Mouse (Mus musculus) lung, embryonic 15.5 days (tissue): ENCODE data around the gene Chrm3. TPM values are rescaled to one million over a fixed set of nuclear protein-coding genes. Genes with fewer than 3 reads are reported as not detected.

ENCODE experiments used
- ATAC-seq: fragments of 200-750 bp; cut with Nextera tagmentation; 2 replicates; pipeline ENCODE4 v1.8.0; 2017; ENCODE audit warnings: moderate number of reproducible peaks, borderline replicate concordance; ENCODE audit not compliant: low FRiP score, low TSS enrichment; ENCODE audit errors: extremely low read depth
- H3K27ac ChIP-seq: fragments of 300-500 bp; sonication (generic); 2 replicates; pipeline ENCODE4 v1.5.1; 2015; ENCODE audit warnings: moderate library complexity, mild to moderate bottlenecking, inconsistent platforms
- H3K27me3 ChIP-seq: fragments of 300-500 bp; sonication (generic); 2 replicates; pipeline ENCODE4 v1.6.1; 2015; ENCODE audit warnings: inconsistent platforms
- H3K36me3 ChIP-seq: fragments of 300-500 bp; sonication (generic); 2 replicates; pipeline ENCODE4 v1.6.1; 2015; ENCODE audit warnings: inconsistent platforms
- H3K4me1 ChIP-seq: fragments of 300-500 bp; sonication (generic); 2 replicates; pipeline ENCODE4 v1.6.1; 2015; ENCODE audit warnings: inconsistent platforms
- H3K4me2 ChIP-seq: fragments of 300-500 bp; sonication (generic); 2 replicates; pipeline ENCODE4 v1.6.1; 2015; ENCODE audit warnings: inconsistent platforms, mild to moderate bottlenecking, moderate library complexity
- H3K4me3 ChIP-seq: fragments of 300-500 bp; sonication (generic); 2 replicates; pipeline ENCODE4 v1.5.1; 2015; ENCODE audit warnings: mild to moderate bottlenecking, inconsistent platforms
- H3K9ac ChIP-seq: fragments of 300-500 bp; sonication (generic); 2 replicates; pipeline ENCODE4 v1.6.1; 2015; ENCODE audit warnings: inconsistent platforms
- H3K9me3 ChIP-seq: fragments of 300-500 bp; sonication (generic); 2 replicates; pipeline ENCODE4 v1.6.1; 2016; ENCODE audit warnings: inconsistent platforms
- WGBS: fragments of 180-500 bp; shearing (Covaris S2); methylation state at CpG from one replicate; pipeline ENCODE4 v1.1.7; 2015; 5-methylcytosine and 5-hydroxymethylcytosine counted together
- polyA plus RNA-seq: library from polyadenylated mRNA; unstranded; fragments of >200 nt; fragmentation: Nextera tagmentation; extraction: Ambion mirVana; gene quantifications from 2 replicates; pipeline ENCODE4 v1.2.1, GENCODE M21; 2015

The Chrm3 gene
- polyA plus RNA-seq, 1 experiment from 2014 or later = 0.55 TPM

GRCm38 (mm10) chr13:10019252-10019651 is 341.4 kb downstream of the Chrm3 start:
- ATAC-seq = 0 out of 2 replicates have a peak, but pooled peaks have one; percentile 27
- Histone ChIP-seq H3K4me3 (no peak overlapping the region), H3K27me3 (no peaks in the 10 kb centered on the region), H3K36me3 (no peaks in the 10 kb centered on the region), H3K4me1 (no peaks in the 10 kb centered on the region), H3K27ac (no peak overlapping the region), H3K4me2 (no peak overlapping the region), H3K9me3 (no peaks in the 10 kb centered on the region), H3K9ac (no peak overlapping the region)
- WGBS = 24% methylated on average over 1 of the region's 1 CpGs

DNA sequence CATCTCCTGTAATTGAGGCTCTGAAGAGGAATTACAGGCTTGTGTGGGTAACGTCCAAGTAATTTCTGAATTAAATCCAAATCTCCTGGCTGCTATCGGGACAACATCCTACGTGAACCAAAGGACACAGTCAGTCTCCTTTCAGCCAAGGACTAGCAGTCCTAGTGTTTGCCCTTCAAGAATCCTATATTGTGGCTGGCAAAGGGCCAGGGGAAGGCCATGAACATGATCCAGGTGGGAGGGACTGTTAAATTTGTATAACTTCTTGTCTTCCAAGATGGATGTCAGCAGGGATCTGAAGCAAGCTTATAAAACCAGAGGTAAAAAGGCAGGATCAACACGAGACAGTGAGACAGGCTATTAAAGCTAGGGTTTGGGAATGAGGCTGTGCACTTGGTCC is 357.7 kb downstream of the Chrm3 start:
- H3K4me3 ChIP-seq = no peak overlapping the region
- H3K9ac ChIP-seq = no peak overlapping the region
- H3K27me3 ChIP-seq = no peaks in the 10 kb centered on the region
- 55% methylated on average over 4 of the region's 4 CpGs for WGBS
- no peak for ATAC-seq
- H3K27ac ChIP-seq = no peak overlapping the region
- no peaks in the 10 kb centered on the region for H3K4me1 ChIP-seq
- H3K9me3 ChIP-seq = no peaks in the 10 kb centered on the region
- H3K36me3 ChIP-seq = no peaks in the 10 kb centered on the region
- H3K4me2 ChIP-seq = no peak overlapping the region

DNA sequence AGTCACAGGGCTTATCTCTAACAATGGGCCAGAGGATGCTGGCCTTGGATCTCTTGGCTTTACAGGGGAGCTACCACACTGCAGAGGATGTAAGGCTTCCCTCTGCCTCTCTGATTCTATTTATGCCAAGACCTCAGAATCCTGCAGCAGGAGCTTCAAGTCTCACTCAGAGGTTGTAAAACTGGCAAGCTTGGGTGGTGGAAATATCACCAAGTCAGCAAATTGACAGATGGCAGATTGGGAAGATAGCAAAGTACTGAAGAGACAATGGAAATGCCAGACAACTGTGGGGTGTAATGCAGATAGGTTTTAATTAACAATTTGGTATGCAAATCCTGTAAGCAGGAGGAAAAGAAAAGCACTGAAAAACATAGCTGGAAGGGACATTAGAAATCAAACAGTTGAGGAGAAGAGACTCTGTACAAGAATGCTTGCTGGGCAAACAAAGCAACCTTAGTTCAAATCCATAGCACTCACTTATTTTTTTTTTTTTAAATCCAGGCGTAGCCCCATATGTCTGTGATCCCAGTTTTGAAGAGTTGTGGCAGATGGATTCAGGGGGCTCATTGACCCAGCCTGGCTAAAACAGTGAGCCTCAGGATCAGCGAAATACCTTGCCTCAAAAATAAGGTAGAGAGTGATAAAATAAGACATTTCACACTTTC is 362.9 kb downstream of the Chrm3 start:
- no peak overlapping the region for H3K27ac ChIP-seq
- H3K9ac ChIP-seq = no peak overlapping the region
- no peak overlapping the region for H3K4me3 ChIP-seq
- H3K4me1 ChIP-seq = no peaks in the 10 kb centered on the region
- whole genome bisulfite sequencing = 79% methylated on average over 2 of the region's 2 CpGs
- no peaks in the 10 kb centered on the region for H3K9me3 ChIP-seq
- ATAC-seq = no peak
- no peaks in the 10 kb centered on the region for H3K36me3 ChIP-seq
- no peak overlapping the region for H3K4me2 ChIP-seq
- no peaks in the 10 kb centered on the region for H3K27me3 ChIP-seq

DNA sequence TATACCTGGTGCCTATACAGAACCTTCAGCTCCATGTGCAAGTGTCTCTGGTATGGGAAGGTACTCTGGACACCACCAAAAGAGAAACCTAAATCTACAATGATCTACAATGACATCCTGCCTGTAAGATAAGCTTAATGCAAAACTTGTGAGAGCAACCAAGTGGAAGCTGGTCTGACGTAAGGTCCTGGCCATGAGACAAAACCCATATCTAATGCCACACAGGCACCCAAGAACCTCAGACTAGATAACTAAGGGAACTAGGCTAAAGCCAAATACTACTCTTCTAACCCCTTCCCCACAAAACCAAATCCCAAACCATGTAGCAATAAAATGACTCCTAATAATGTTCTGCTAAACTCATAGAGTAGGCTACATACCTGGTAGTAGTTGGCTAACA is 364.8 kb downstream of the Chrm3 start:
- Histone ChIP-seq H3K4me3 (no peak overlapping the region), H3K9ac (no peak overlapping the region), H3K4me1 (no peaks in the 10 kb centered on the region), H3K27ac (no peak overlapping the region), H3K27me3 (no peaks in the 10 kb centered on the region), H3K9me3 (no peaks in the 10 kb centered on the region), H3K36me3 (no peaks in the 10 kb centered on the region), H3K4me2 (no peak overlapping the region)
- WGBS = 74% methylated on average over 1 of the region's 1 CpGs
- ATAC-seq = no peak

GRCm38 (mm10) chr13:9993571-9993970 is 367.1 kb downstream of the Chrm3 start:
- Histone ChIP-seq H3K4me1 (no peaks in the 10 kb centered on the region), H3K27ac (no peak overlapping the region), H3K9ac (no peak overlapping the region), H3K36me3 (no peaks in the 10 kb centered on the region), H3K4me2 (no peak overlapping the region), H3K27me3 (no peaks in the 10 kb centered on the region), H3K4me3 (no peak overlapping the region), H3K9me3 (no peaks in the 10 kb centered on the region)
- 79% methylated on average over 3 of the region's 3 CpGs for WGBS
- no peak for ATAC-seq

DNA sequence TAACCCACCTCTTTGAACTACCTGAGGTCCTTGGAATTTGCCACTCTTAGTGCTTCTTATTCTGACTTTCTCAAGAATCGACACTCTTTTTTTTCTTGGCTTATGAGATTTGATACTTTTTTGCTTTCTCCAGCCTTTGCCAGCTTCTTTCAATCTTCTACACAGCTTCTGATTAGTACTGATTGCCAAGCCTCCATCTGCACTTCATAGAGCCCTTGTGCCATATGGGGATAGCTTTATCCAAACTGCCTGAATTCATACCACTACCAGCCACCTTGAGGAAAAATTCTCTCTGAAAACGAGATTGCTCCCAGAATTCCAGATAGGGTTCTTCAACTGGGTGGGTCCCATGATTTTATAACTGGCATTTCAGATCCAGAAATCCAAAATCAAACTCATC is 368.0 kb downstream of the Chrm3 start:
- WGBS = 80% methylated on average over 2 of the region's 2 CpGs
- H3K4me3 ChIP-seq = no peak overlapping the region

DNA sequence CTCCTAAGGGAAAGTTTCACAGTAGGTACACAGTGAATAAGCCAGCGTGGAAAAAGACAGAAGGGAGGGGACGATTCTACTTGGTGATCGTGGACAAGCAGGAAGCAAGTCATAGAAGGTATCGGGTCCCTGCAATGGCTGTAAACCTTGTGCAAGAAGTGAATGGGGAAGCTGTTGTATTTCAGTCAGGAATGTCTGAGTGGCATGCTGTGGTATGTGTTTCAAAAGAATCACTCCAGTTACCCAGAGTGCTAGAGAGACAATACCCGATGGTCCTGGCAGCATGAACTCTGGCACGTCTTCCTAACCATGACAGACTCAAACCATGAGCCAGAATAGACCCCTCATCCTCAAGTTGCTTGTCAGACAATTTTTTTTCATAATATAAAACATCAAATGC is 375.0 kb downstream of the Chrm3 start:
- no peak for ATAC-seq

More for the DNA sequence above, 368.0 kb downstream of the Chrm3 start:
- H3K27ac ChIP-seq = no peak overlapping the region
- H3K27me3 ChIP-seq = no peaks in the 10 kb centered on the region
- no peaks in the 10 kb centered on the region for H3K9me3 ChIP-seq
- no peaks in the 10 kb centered on the region for H3K4me1 ChIP-seq
- no peaks in the 10 kb centered on the region for H3K36me3 ChIP-seq
- no peak for ATAC-seq
- no peak overlapping the region for H3K4me2 ChIP-seq
- H3K9ac ChIP-seq = no peak overlapping the region

DNA sequence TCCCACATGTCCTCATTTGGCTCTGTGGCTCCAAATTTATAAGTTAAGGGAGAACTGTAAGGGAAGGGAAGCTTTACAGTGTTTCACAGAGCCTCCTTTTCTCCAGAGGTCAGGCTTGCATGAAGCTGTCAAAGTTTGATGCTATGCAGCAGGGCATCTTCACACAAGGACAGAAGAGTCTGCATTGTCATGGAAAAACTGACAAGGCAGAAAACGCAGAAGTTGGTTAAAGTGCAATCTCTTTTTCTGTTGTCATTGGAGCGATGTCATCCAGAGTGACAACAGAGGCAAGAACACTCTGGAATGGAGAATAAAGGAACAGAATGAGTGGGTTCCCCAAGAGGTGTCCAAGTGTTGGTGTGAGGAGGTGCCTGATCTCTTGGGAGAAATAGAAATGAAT is 377.4 kb downstream of the Chrm3 start:
- no peak overlapping the region for H3K9ac ChIP-seq
- H3K4me1 ChIP-seq = no peaks in the 10 kb centered on the region
- no peak overlapping the region for H3K4me2 ChIP-seq
- H3K4me3 ChIP-seq = no peak overlapping the region
- H3K36me3 ChIP-seq = no peaks in the 10 kb centered on the region
- H3K27me3 ChIP-seq = no peaks in the 10 kb centered on the region
- H3K9me3 ChIP-seq = no peaks in the 10 kb centered on the region
- no peak for ATAC-seq
- H3K27ac ChIP-seq = no peak overlapping the region
- 86% methylated on average over 2 of the region's 2 CpGs for WGBS

More for the DNA sequence above, 375.0 kb downstream of the Chrm3 start:
- 53% methylated on average over 6 of the region's 6 CpGs for WGBS
- Histone ChIP-seq H3K27me3 (no peaks in the 10 kb centered on the region), H3K4me3 (no peak overlapping the region), H3K9me3 (no peaks in the 10 kb centered on the region), H3K4me1 (no peaks in the 10 kb centered on the region), H3K27ac (no peak overlapping the region), H3K36me3 (no peaks in the 10 kb centered on the region), H3K9ac (no peak overlapping the region), H3K4me2 (no peak overlapping the region)

DNA sequence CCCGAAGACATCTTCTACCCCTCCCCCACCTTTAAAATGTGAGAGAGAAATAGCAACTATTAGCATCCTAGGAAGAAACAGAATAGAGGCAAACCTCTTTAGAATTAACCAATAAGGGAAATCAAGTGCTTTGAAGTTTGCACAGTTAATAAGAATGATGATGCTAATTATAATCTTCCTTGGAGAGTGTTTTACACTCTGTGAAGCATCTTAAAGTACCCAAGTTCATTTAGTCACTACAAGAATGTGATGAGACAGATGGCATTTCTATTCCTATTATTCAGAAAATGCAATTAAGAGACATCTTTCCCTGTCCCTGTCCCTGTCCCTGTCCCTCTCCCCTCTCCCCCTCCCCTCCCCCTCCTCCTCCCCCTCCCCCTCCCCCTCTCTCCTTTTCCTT is 382.9 kb downstream of the Chrm3 start:
- 70% methylated on average over 1 of the region's 1 CpGs for WGBS
- no peak overlapping the region for H3K27ac ChIP-seq
- no peaks in the 10 kb centered on the region for H3K9me3 ChIP-seq
- no peak overlapping the region for H3K4me3 ChIP-seq
- H3K9ac ChIP-seq = no peak overlapping the region
- H3K27me3 ChIP-seq = no peaks in the 10 kb centered on the region
- ATAC-seq = no peak
- no peaks in the 10 kb centered on the region for H3K36me3 ChIP-seq
- no peak overlapping the region for H3K4me2 ChIP-seq
- no peaks in the 10 kb centered on the region for H3K4me1 ChIP-seq

- Histone ChIP-seq H3K27ac (no peak overlapping the region), H3K27me3 (no peaks in the 10 kb centered on the region), H3K4me2 (no peak overlapping the region), H3K36me3 (no peaks in the 10 kb centered on the region), H3K4me1 (no peaks in the 10 kb centered on the region), H3K9ac (no peak overlapping the region), H3K9me3 (no peaks in the 10 kb centered on the region), H3K4me3 (no peak overlapping the region)
- ATAC-seq = no peak
- WGBS = 78% methylated on average over 2 of the region's 2 CpGs
Measured at GRCm38 (mm10) chr13:9973742-9974321, 386.8 kb downstream of the Chrm3 start.

GRCm38 (mm10) chr13:9971845-9972244 is 388.8 kb downstream of the Chrm3 start:
- no peak overlapping the region for H3K9ac ChIP-seq
- H3K27ac ChIP-seq = no peak overlapping the region
- 53% methylated on average over 4 of the region's 4 CpGs for WGBS
- H3K4me2 ChIP-seq = no peak overlapping the region
- no peak for ATAC-seq
- H3K9me3 ChIP-seq = no peaks in the 10 kb centered on the region
- H3K4me1 ChIP-seq = no peaks in the 10 kb centered on the region
- no peaks in the 10 kb centered on the region for H3K27me3 ChIP-seq
- H3K36me3 ChIP-seq = no peaks in the 10 kb centered on the region
- H3K4me3 ChIP-seq = no peak overlapping the region

DNA sequence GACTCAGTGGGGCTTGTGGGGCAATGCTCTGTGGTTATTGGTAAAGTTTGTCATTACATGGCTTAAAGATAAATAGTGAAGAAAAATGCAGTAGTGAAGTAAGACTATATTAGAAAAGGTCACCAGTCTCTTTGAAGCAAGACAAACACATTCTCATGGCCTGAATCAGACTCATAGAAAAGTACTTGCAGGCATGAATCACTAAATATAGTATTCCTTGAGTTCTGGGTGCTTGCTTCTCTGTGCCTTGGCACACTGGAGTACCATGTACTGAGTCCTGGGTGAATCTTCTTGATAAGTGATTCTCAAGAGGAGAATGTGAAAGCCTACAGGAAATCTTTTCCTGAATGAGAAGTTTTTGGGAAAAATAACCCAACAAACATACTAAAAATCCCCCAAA is 408.0 kb downstream of the Chrm3 start:
- no peaks in the 10 kb centered on the region for H3K9me3 ChIP-seq
- H3K27ac ChIP-seq = no peak overlapping the region
- H3K36me3 ChIP-seq = no peaks in the 10 kb centered on the region
- H3K4me1 ChIP-seq = no peaks in the 10 kb centered on the region
- no peak overlapping the region for H3K4me3 ChIP-seq
- no peak overlapping the region for H3K4me2 ChIP-seq
- no peaks in the 10 kb centered on the region for H3K27me3 ChIP-seq
- H3K9ac ChIP-seq = no peak overlapping the region
- no peak for ATAC-seq

DNA sequence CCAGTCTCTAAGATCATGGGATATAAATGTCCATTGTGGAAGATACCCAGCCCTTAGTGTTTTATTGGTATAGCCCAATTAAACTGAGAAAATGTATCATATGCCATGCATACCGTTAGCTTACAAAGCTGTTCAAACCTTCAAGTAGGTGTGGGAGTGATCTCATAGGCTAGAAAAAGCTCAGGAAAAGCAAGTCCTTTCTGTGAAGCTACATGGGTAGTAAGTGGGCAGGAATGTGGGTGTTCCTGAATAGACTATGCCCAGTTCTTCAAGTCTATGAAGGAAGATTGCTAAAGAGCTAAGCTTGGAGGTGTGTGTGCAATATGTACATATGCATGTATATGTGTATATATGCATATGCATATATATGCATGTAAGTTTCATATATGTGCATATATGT is 409.3 kb downstream of the Chrm3 start:
- Histone ChIP-seq H3K9ac (no peak overlapping the region), H3K4me1 (no peaks in the 10 kb centered on the region), H3K4me2 (no peak overlapping the region), H3K36me3 (no peaks in the 10 kb centered on the region), H3K27me3 (no peaks in the 10 kb centered on the region), H3K4me3 (no peak overlapping the region), H3K9me3 (no peaks in the 10 kb centered on the region), H3K27ac (no peak overlapping the region)
- 80% methylated on average over 1 of the region's 1 CpGs for WGBS
- no peak for ATAC-seq
